Mouse (Mus musculus): ENCODE measurements around the gene Fto. TPM values are rescaled to one million over a fixed set of nuclear protein-coding genes. Genes with fewer than 3 reads are reported as not detected.

Gene Fto
- polyA plus RNA-seq, 1 experiment from 2014 or later = 176 TPM

- Histone ChIP-seq H3K9ac (no peak overlapping the region), H3K9me3 (no peaks in the 10 kb centered on the region), H3K27ac (peak overlapping the region; percentile 4; the same call in 1 of the 2 replicates), H3K27me3 (replicated peaks) (0 out of 2 replicates have a peak, but pooled peaks cover 9% of the 10 kb centered on the region), H3K4me2 (no peak overlapping the region), H3K4me1 (peaks cover 41% of the 10 kb centered on the region), H3K36me3 (replicated peaks) (no peaks in the 10 kb centered on the region), H3K4me3 (no peak overlapping the region)
- 43% methylated on average over 7 of the region's 7 CpGs for WGBS
- no peak for ATAC-seq (replicated peaks)
Measured at GRCm38 (mm10) chr8:91611191-91611590, 297.9 kb downstream of the Fto start.

GRCm38 (mm10) chr8:91611723-91612362 lies 298.5 kb downstream of the Fto start:
- Histone ChIP-seq H3K9ac (no peak overlapping the region), H3K4me2 (no peak overlapping the region; the same call in 1 of the 2 replicates), H3K27me3 (replicated peaks) (0 out of 2 replicates have a peak, but pooled peaks cover 9% of the 10 kb centered on the region), H3K36me3 (replicated peaks) (no peaks in the 10 kb centered on the region), H3K4me3 (no peak overlapping the region), H3K27ac (peak overlapping the region; percentile 4; the same call in 1 of the 2 replicates), H3K4me1 (peaks cover 39% of the 10 kb centered on the region), H3K9me3 (no peaks in the 10 kb centered on the region)
- ATAC-seq (replicated peaks) = peak; percentile 67
- 26% methylated on average over 14 of the region's 14 CpGs for WGBS

- H3K4me3 ChIP-seq = no peak overlapping the region
- 0 out of 2 replicates have a peak overlapping the region, but pooled peaks have one; percentile 3 for H3K4me2 ChIP-seq
- H3K9ac ChIP-seq = no peak overlapping the region
- 0 out of 2 replicates have a peak, but pooled peaks cover 9% of the 10 kb centered on the region for H3K27me3 ChIP-seq (replicated peaks)
- H3K27ac ChIP-seq = no peak overlapping the region
- WGBS = 33% methylated on average over 18 of the region's 18 CpGs
- ATAC-seq (replicated peaks) = peak; percentile 40; the same call in 1 of the 2 replicates
- H3K36me3 ChIP-seq (replicated peaks) = no peaks in the 10 kb centered on the region
- H3K9me3 ChIP-seq = no peaks in the 10 kb centered on the region
- H3K4me1 ChIP-seq = peaks cover 46% of the 10 kb centered on the region
Measured at GRCm38 (mm10) chr8:91612387-91613130, 299.2 kb downstream of the Fto start.

- ATAC-seq (replicated peaks) = no peak
- WGBS = 30% methylated on average over 9 of the region's 9 CpGs
- Histone ChIP-seq H3K4me3 (no peak overlapping the region), H3K4me1 (peaks cover 56% of the 10 kb centered on the region), H3K36me3 (replicated peaks) (no peaks in the 10 kb centered on the region), H3K4me2 (no peak overlapping the region), H3K27ac (no peak overlapping the region), H3K27me3 (replicated peaks) (0 out of 2 replicates have a peak, but pooled peaks cover 9% of the 10 kb centered on the region), H3K9ac (no peak overlapping the region), H3K9me3 (no peaks in the 10 kb centered on the region)
Measured at GRCm38 (mm10) chr8:91613603-91614002, 300.3 kb downstream of the Fto start.

- H3K27ac ChIP-seq = no peak overlapping the region
- H3K4me1 ChIP-seq = peaks cover 64% of the 10 kb centered on the region
- no peak overlapping the region for H3K9ac ChIP-seq
- ATAC-seq (replicated peaks) = no peak
- no peaks in the 10 kb centered on the region for H3K9me3 ChIP-seq
- H3K36me3 ChIP-seq (replicated peaks) = no peaks in the 10 kb centered on the region
- H3K27me3 ChIP-seq (replicated peaks) = 0 out of 2 replicates have a peak, but pooled peaks cover 4% of the 10 kb centered on the region
- no peak overlapping the region for H3K4me3 ChIP-seq
- 86% methylated on average over 8 of the region's 8 CpGs for WGBS
- no peak overlapping the region for H3K4me2 ChIP-seq
Measured at GRCm38 (mm10) chr8:91615196-91615595, 301.9 kb downstream of the Fto start.

- Histone ChIP-seq H3K27me3 (replicated peaks) (0 out of 2 replicates have a peak, but pooled peaks cover 4% of the 10 kb centered on the region), H3K9ac (no peak overlapping the region), H3K9me3 (no peaks in the 10 kb centered on the region), H3K4me3 (no peak overlapping the region), H3K4me2 (no peak overlapping the region), H3K4me1 (peaks cover 58% of the 10 kb centered on the region), H3K27ac (no peak overlapping the region), H3K36me3 (replicated peaks) (no peaks in the 10 kb centered on the region)
- WGBS = 76% methylated on average over 11 of the region's 11 CpGs
- ATAC-seq (replicated peaks) = no peak
Measured at GRCm38 (mm10) chr8:91615781-91616683, 302.7 kb downstream of the Fto start.

GRCm38 (mm10) chr8:91617772-91618171 lies 304.4 kb downstream of the Fto start:
- peak; percentile 80 for ATAC-seq (replicated peaks)
- Histone ChIP-seq H3K4me3 (no peak overlapping the region), H3K4me2 (0 out of 2 replicates have a peak overlapping the region, but pooled peaks have one; percentile 8), H3K36me3 (replicated peaks) (no peaks in the 10 kb centered on the region), H3K9ac (no peak overlapping the region), H3K4me1 (peaks cover 48% of the 10 kb centered on the region), H3K27me3 (replicated peaks) (0 out of 2 replicates have a peak, but pooled peaks cover 4% of the 10 kb centered on the region), H3K27ac (peak overlapping the region; percentile 59), H3K9me3 (no peaks in the 10 kb centered on the region)
- WGBS = 45% methylated on average over 5 of the region's 5 CpGs

GRCm38 (mm10) chr8:91622757-91623156 lies 309.4 kb downstream of the Fto start:
- Histone ChIP-seq H3K36me3 (replicated peaks) (no peaks in the 10 kb centered on the region), H3K4me2 (no peak overlapping the region), H3K9ac (no peak overlapping the region), H3K9me3 (no peaks in the 10 kb centered on the region), H3K27me3 (replicated peaks) (no peaks in the 10 kb centered on the region), H3K4me3 (no peak overlapping the region), H3K4me1 (peaks cover 61% of the 10 kb centered on the region), H3K27ac (no peak overlapping the region)
- ATAC-seq (replicated peaks) = no peak
- 38% methylated on average over 12 of the region's 12 CpGs for WGBS

GRCm38 (mm10) chr8:91625686-91626558 lies 312.6 kb downstream of the Fto start:
- peaks cover 62% of the 10 kb centered on the region for H3K4me1 ChIP-seq
- ATAC-seq (replicated peaks) = no peak
- no peak overlapping the region for H3K9ac ChIP-seq
- H3K27ac ChIP-seq = 0 out of 2 replicates have a peak overlapping the region, but pooled peaks have one; percentile 24
- H3K4me3 ChIP-seq = no peak overlapping the region
- H3K36me3 ChIP-seq (replicated peaks) = no peaks in the 10 kb centered on the region
- H3K27me3 ChIP-seq (replicated peaks) = peaks cover 8% of the 10 kb centered on the region; the same call in 1 of the 2 replicates
- 28% methylated on average over 18 of the region's 18 CpGs for WGBS
- H3K9me3 ChIP-seq = no peaks in the 10 kb centered on the region
- no peak overlapping the region for H3K4me2 ChIP-seq

- Histone ChIP-seq H3K9ac (no peak overlapping the region), H3K4me2 (no peak overlapping the region), H3K36me3 (replicated peaks) (no peaks in the 10 kb centered on the region), H3K4me3 (no peak overlapping the region), H3K27ac (no peak overlapping the region), H3K4me1 (peaks cover 49% of the 10 kb centered on the region), H3K9me3 (no peaks in the 10 kb centered on the region), H3K27me3 (replicated peaks) (peaks cover 8% of the 10 kb centered on the region; the same call in 1 of the 2 replicates)
- peak; percentile 51 for ATAC-seq (replicated peaks)
- WGBS = 18% methylated on average over 14 of the region's 14 CpGs
Measured at GRCm38 (mm10) chr8:91629594-91629993, 316.3 kb downstream of the Fto start.

All from midbrain, embryonic 15.5 days (tissue).